Mouse (Mus musculus): Measurements from ENCODE around the gene Wipi2. TPM values are rescaled to one million over a fixed set of nuclear protein-coding genes. Genes with fewer than 3 reads are reported as not detected.

Wipi2 gene
- polyA plus RNA-seq, 1 experiment from 2014 or later, result 28.3 TPM

- Histone ChIP-seq H3K4me3 (ENCODE audit: low read depth, low read length) (no peak within 1 kb of the TSS), H3K27ac (ENCODE audit: low read depth, low read length) (no peak within 1 kb of the TSS), H3K27me3 (ENCODE audit: control insufficient read depth, insufficient read depth, low read length) (peaks cover 16% of the 10 kb centered on the region; the same call in 1 of the 2 replicates), H3K36me3 (ENCODE audit: control insufficient read depth, insufficient read depth, low read length) (no peaks in the 10 kb centered on the region), H3K9me3 (replicated peaks; ENCODE audit: control insufficient read depth, low read length) (no peaks in the 10 kb centered on the region), H3K4me1 (ENCODE audit: control insufficient read depth, insufficient read depth, low read length) (no peaks in the 10 kb centered on the region), H3K9ac (ENCODE audit: low read depth, low read length) (no peak within 1 kb of the TSS), H3K4me2 (no peak within 1 kb of the TSS)
- ATAC-seq (replicated peaks; ENCODE audit: insufficient number of reproducible peaks, low FRiP score, low TSS enrichment), result no peak
- 53% methylated on average over 14 of the region's 14 CpGs for WGBS (ENCODE audit: insufficient replicate concordance)
These were observed 64.8 kb downstream of the Wipi2 start, which contains the start of gene Slc29a4 for GRCm38 (mm10) chr5:142692248-142692647. Gene Slc29a4 (plus strand): TSS chr5:142692512.

- WGBS (ENCODE audit: insufficient replicate concordance), result 72% methylated on average over 12 of the region's 12 CpGs
- peaks cover 17% of the 10 kb centered on the region; the same call in 1 of the 2 replicates for H3K27me3 ChIP-seq (ENCODE audit: control insufficient read depth, insufficient read depth, low read length)
- H3K4me1 ChIP-seq (ENCODE audit: control insufficient read depth, insufficient read depth, low read length), result no peaks in the 10 kb centered on the region
- H3K4me3 ChIP-seq (ENCODE audit: low read depth, low read length), result no peak overlapping the region
- no peak overlapping the region for H3K27ac ChIP-seq (ENCODE audit: low read depth, low read length)
- ATAC-seq (replicated peaks; ENCODE audit: insufficient number of reproducible peaks, low FRiP score, low TSS enrichment), result no peak
- no peaks in the 10 kb centered on the region for H3K36me3 ChIP-seq (ENCODE audit: control insufficient read depth, insufficient read depth, low read length)
- no peaks in the 10 kb centered on the region for H3K9me3 ChIP-seq (replicated peaks; ENCODE audit: control insufficient read depth, low read length)
- H3K9ac ChIP-seq (ENCODE audit: low read depth, low read length), result no peak overlapping the region
- H3K4me2 ChIP-seq, result no peak overlapping the region
These were observed 65.7 kb downstream of the Wipi2 start for GRCm38 (mm10) chr5:142692971-142693737.

GRCm38 (mm10) chr5:142693738-142694430, 66.4 kb downstream of the Wipi2 start:
- Histone ChIP-seq H3K4me3 (ENCODE audit: low read depth, low read length) (no peak overlapping the region), H3K27ac (ENCODE audit: low read depth, low read length) (no peak overlapping the region), H3K36me3 (ENCODE audit: control insufficient read depth, insufficient read depth, low read length) (no peaks in the 10 kb centered on the region), H3K4me2 (no peak overlapping the region), H3K4me1 (ENCODE audit: control insufficient read depth, insufficient read depth, low read length) (no peaks in the 10 kb centered on the region), H3K9ac (ENCODE audit: low read depth, low read length) (no peak overlapping the region), H3K27me3 (ENCODE audit: control insufficient read depth, insufficient read depth, low read length) (peaks cover 20% of the 10 kb centered on the region), H3K9me3 (replicated peaks; ENCODE audit: control insufficient read depth, low read length) (no peaks in the 10 kb centered on the region)
- WGBS (ENCODE audit: insufficient replicate concordance), result 60% methylated on average over 8 of the region's 8 CpGs
- no peak for ATAC-seq (replicated peaks; ENCODE audit: insufficient number of reproducible peaks, low FRiP score, low TSS enrichment)

GRCm38 (mm10) chr5:142694627-142695340, 67.3 kb downstream of the Wipi2 start:
- no peaks in the 10 kb centered on the region for H3K36me3 ChIP-seq (ENCODE audit: control insufficient read depth, insufficient read depth, low read length)
- H3K4me1 ChIP-seq (ENCODE audit: control insufficient read depth, insufficient read depth, low read length), result no peaks in the 10 kb centered on the region
- no peak overlapping the region for H3K4me3 ChIP-seq (ENCODE audit: low read depth, low read length)
- ATAC-seq (replicated peaks; ENCODE audit: insufficient number of reproducible peaks, low FRiP score, low TSS enrichment), result no peak
- H3K9ac ChIP-seq (ENCODE audit: low read depth, low read length), result no peak overlapping the region
- WGBS (ENCODE audit: insufficient replicate concordance), result 13% methylated on average over 12 of the region's 12 CpGs
- H3K27ac ChIP-seq (ENCODE audit: low read depth, low read length), result no peak overlapping the region
- H3K27me3 ChIP-seq (ENCODE audit: control insufficient read depth, insufficient read depth, low read length), result peaks cover 20% of the 10 kb centered on the region
- no peak overlapping the region for H3K4me2 ChIP-seq
- H3K9me3 ChIP-seq (replicated peaks; ENCODE audit: control insufficient read depth, low read length), result no peaks in the 10 kb centered on the region

- 38% methylated on average over 6 of the region's 6 CpGs for WGBS (ENCODE audit: insufficient replicate concordance)
These were observed 68.8 kb downstream of the Wipi2 start for GRCm38 (mm10) chr5:142696258-142696657.

GRCm38 (mm10) chr5:142696865-142697264, 69.4 kb downstream of the Wipi2 start:
- WGBS (ENCODE audit: insufficient replicate concordance), result 89% methylated on average over 6 of the region's 6 CpGs
- Histone ChIP-seq H3K36me3 (ENCODE audit: control insufficient read depth, insufficient read depth, low read length) (no peaks in the 10 kb centered on the region), H3K9ac (ENCODE audit: low read depth, low read length) (no peak overlapping the region), H3K9me3 (replicated peaks; ENCODE audit: control insufficient read depth, low read length) (no peaks in the 10 kb centered on the region), H3K4me1 (ENCODE audit: control insufficient read depth, insufficient read depth, low read length) (peaks cover 2% of the 10 kb centered on the region; the same call in 1 of the 2 replicates), H3K27ac (ENCODE audit: low read depth, low read length) (no peak overlapping the region), H3K4me2 (no peak overlapping the region), H3K27me3 (ENCODE audit: control insufficient read depth, insufficient read depth, low read length) (peaks cover 39% of the 10 kb centered on the region), H3K4me3 (ENCODE audit: low read depth, low read length) (no peak overlapping the region)
- ATAC-seq (replicated peaks; ENCODE audit: insufficient number of reproducible peaks, low FRiP score, low TSS enrichment), result no peak

More at GRCm38 (mm10) chr5:142696258-142696657, 68.8 kb downstream of the Wipi2 start:
- H3K4me1 ChIP-seq (ENCODE audit: control insufficient read depth, insufficient read depth, low read length), result no peaks in the 10 kb centered on the region
- no peaks in the 10 kb centered on the region for H3K9me3 ChIP-seq (replicated peaks; ENCODE audit: control insufficient read depth, low read length)
- no peaks in the 10 kb centered on the region for H3K36me3 ChIP-seq (ENCODE audit: control insufficient read depth, insufficient read depth, low read length)
- no peak overlapping the region for H3K9ac ChIP-seq (ENCODE audit: low read depth, low read length)
- no peak overlapping the region for H3K4me3 ChIP-seq (ENCODE audit: low read depth, low read length)
- H3K4me2 ChIP-seq, result no peak overlapping the region
- H3K27me3 ChIP-seq (ENCODE audit: control insufficient read depth, insufficient read depth, low read length), result peaks cover 33% of the 10 kb centered on the region
- no peak overlapping the region for H3K27ac ChIP-seq (ENCODE audit: low read depth, low read length)
- ATAC-seq (replicated peaks; ENCODE audit: insufficient number of reproducible peaks, low FRiP score, low TSS enrichment), result no peak

GRCm38 (mm10) chr5:142697742-142698141, 70.2 kb downstream of the Wipi2 start:
- Histone ChIP-seq H3K27me3 (ENCODE audit: control insufficient read depth, insufficient read depth, low read length) (peaks cover 48% of the 10 kb centered on the region), H3K4me1 (ENCODE audit: control insufficient read depth, insufficient read depth, low read length) (peaks cover 5% of the 10 kb centered on the region; the same call in 1 of the 2 replicates), H3K36me3 (ENCODE audit: control insufficient read depth, insufficient read depth, low read length) (no peaks in the 10 kb centered on the region), H3K27ac (ENCODE audit: low read depth, low read length) (no peak overlapping the region), H3K9me3 (replicated peaks; ENCODE audit: control insufficient read depth, low read length) (no peaks in the 10 kb centered on the region), H3K4me3 (ENCODE audit: low read depth, low read length) (no peak overlapping the region), H3K9ac (ENCODE audit: low read depth, low read length) (no peak overlapping the region), H3K4me2 (no peak overlapping the region)
- 64% methylated on average over 2 of the region's 2 CpGs for WGBS (ENCODE audit: insufficient replicate concordance)
- ATAC-seq (replicated peaks; ENCODE audit: insufficient number of reproducible peaks, low FRiP score, low TSS enrichment), result no peak

- Histone ChIP-seq H3K9ac (ENCODE audit: low read depth, low read length) (no peak overlapping the region), H3K27ac (ENCODE audit: low read depth, low read length) (no peak overlapping the region), H3K4me2 (peak overlapping the region; percentile 98), H3K36me3 (ENCODE audit: control insufficient read depth, insufficient read depth, low read length) (no peaks in the 10 kb centered on the region), H3K4me1 (ENCODE audit: control insufficient read depth, insufficient read depth, low read length) (peaks cover 5% of the 10 kb centered on the region; the same call in 1 of the 2 replicates), H3K27me3 (ENCODE audit: control insufficient read depth, insufficient read depth, low read length) (peaks cover 57% of the 10 kb centered on the region), H3K4me3 (ENCODE audit: low read depth, low read length) (no peak overlapping the region), H3K9me3 (replicated peaks; ENCODE audit: control insufficient read depth, low read length) (no peaks in the 10 kb centered on the region)
- ATAC-seq (replicated peaks; ENCODE audit: insufficient number of reproducible peaks, low FRiP score, low TSS enrichment), result no peak
- 9% methylated on average over 15 of the region's 15 CpGs for WGBS (ENCODE audit: insufficient replicate concordance)
These were observed 73.5 kb downstream of the Wipi2 start for GRCm38 (mm10) chr5:142700842-142701589.

Measured in heart, embryonic 11.5 days (tissue).